Mouse (Mus musculus): ENCODE results near the gene Rft1.

Gene Rft1

GRCm38 (mm10) chr14:30630811-30631576 is 23.2 kb upstream of the Rft1 start:
- peak in 1 of 2 experiments; percentile 24 for DNase-seq (ENCODE audit: low spot score in 2 of 2)

GRCm38 (mm10) chr14:30631834-30632233 is 22.3 kb upstream of the Rft1 start:
- DNase-seq (ENCODE audit: low spot score in 2 of 2): no peak

- DNase-seq (ENCODE audit: low spot score in 2 of 2): no peak
These were observed 20.5 kb upstream of the Rft1 start for GRCm38 (mm10) chr14:30633708-30634107.

- DNase-seq (ENCODE audit: low spot score in 2 of 2): no peak
These were observed 19.7 kb upstream of the Rft1 start for GRCm38 (mm10) chr14:30634418-30634817.

- DNase-seq (ENCODE audit: low spot score in 2 of 2): no peak
These were observed 18.8 kb upstream of the Rft1 start for GRCm38 (mm10) chr14:30635219-30635910.

- no peak for DNase-seq (ENCODE audit: low spot score in 2 of 2)
These were observed 17.7 kb upstream of the Rft1 start for GRCm38 (mm10) chr14:30636499-30636898.

- no peak for DNase-seq (ENCODE audit: low spot score in 2 of 2)
These were observed 17.1 kb upstream of the Rft1 start for GRCm38 (mm10) chr14:30637087-30637486.

- DNase-seq (ENCODE audit: low spot score in 2 of 2): no peak
These were observed 16.2 kb upstream of the Rft1 start for GRCm38 (mm10) chr14:30638009-30638408.

GRCm38 (mm10) chr14:30638686-30639085 is 15.5 kb upstream of the Rft1 start:
- no peak for DNase-seq (ENCODE audit: low spot score in 2 of 2)

- no peak for DNase-seq (ENCODE audit: low spot score in 2 of 2)
These were observed 12.4 kb upstream of the Rft1 start for GRCm38 (mm10) chr14:30641748-30642147.

- DNase-seq (ENCODE audit: low spot score in 2 of 2): no peak
These were observed 10.1 kb upstream of the Rft1 start for GRCm38 (mm10) chr14:30644026-30644425.

GRCm38 (mm10) chr14:30645066-30645465 is 9.1 kb upstream of the Rft1 start:
- DNase-seq (ENCODE audit: low spot score in 2 of 2): no peak

GRCm38 (mm10) chr14:30646486-30646885 is 7.7 kb upstream of the Rft1 start:
- no peak for DNase-seq (ENCODE audit: low spot score in 2 of 2)

GRCm38 (mm10) chr14:30648478-30648877 is 5.7 kb upstream of the Rft1 start:
- DNase-seq (ENCODE audit: low spot score in 2 of 2): no peak

- DNase-seq (ENCODE audit: low spot score in 2 of 2): no peak
These were observed 4.4 kb upstream of the Rft1 start for GRCm38 (mm10) chr14:30649745-30650144.

- peak; percentile 30 to 51 for DNase-seq (ENCODE audit: low spot score in 2 of 2)
These were observed 3.2 kb upstream of the Rft1 start for GRCm38 (mm10) chr14:30650969-30651368.

GRCm38 (mm10) chr14:30654691-30655228 is 600 bp downstream of the Rft1 start:
- no peak for DNase-seq (ENCODE audit: low spot score in 2 of 2)

GRCm38 (mm10) chr14:30655531-30655930 is 1.4 kb downstream of the Rft1 start:
- DNase-seq (ENCODE audit: low spot score in 2 of 2): no peak

GRCm38 (mm10) chr14:30666061-30666460 is 11.9 kb downstream of the Rft1 start:
- no peak for DNase-seq (ENCODE audit: low spot score in 2 of 2)

GRCm38 (mm10) chr14:30666604-30667003 is 12.4 kb downstream of the Rft1 start:
- DNase-seq (ENCODE audit: low spot score in 2 of 2): peak in 1 of 2 experiments; percentile 21

- no peak for DNase-seq (ENCODE audit: low spot score in 2 of 2)
These were observed 16.0 kb downstream of the Rft1 start for GRCm38 (mm10) chr14:30670161-30670560.

GRCm38 (mm10) chr14:30671095-30671985 is 17.2 kb downstream of the Rft1 start:
- DNase-seq (ENCODE audit: low spot score in 2 of 2): peak; percentile 35 to 48

Measured in frontal cortex, postnatal 36 days (tissue).